Mouse (Mus musculus): Measurements from ENCODE around the gene Tsga13. TPM values are rescaled to one million over a fixed set of nuclear protein-coding genes. Genes with fewer than 3 reads are reported as not detected.

The Tsga13 gene
- not detected for total RNA-seq (2021)
- long read RNA-seq, experiment 1: 0 reads
- long read RNA-seq, experiment 2: 0 reads

DNA sequence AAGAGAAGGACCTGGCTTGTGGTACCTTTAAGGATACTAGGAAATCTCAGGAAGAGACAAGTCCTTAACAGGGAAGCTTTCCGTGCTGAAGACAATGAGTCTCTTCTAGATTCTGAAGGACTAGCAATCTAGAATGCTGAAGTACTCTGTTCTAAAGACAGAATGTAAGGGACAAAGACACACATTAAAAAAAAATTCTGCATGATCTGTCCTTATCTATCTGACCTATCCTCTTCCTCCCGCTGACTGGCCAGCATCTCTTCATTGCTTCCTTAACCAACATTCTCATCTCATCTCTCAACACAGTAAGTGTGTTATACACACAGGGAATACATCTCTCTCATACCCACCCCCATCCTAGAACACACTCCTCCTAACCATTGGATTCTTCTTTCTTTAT, at the start of gene Tsga13:
TSS of gene Tsga13 (minus strand) at position 101 of the 400 bp plus-strand sequence.
- DNase-seq: no peak

DNA sequence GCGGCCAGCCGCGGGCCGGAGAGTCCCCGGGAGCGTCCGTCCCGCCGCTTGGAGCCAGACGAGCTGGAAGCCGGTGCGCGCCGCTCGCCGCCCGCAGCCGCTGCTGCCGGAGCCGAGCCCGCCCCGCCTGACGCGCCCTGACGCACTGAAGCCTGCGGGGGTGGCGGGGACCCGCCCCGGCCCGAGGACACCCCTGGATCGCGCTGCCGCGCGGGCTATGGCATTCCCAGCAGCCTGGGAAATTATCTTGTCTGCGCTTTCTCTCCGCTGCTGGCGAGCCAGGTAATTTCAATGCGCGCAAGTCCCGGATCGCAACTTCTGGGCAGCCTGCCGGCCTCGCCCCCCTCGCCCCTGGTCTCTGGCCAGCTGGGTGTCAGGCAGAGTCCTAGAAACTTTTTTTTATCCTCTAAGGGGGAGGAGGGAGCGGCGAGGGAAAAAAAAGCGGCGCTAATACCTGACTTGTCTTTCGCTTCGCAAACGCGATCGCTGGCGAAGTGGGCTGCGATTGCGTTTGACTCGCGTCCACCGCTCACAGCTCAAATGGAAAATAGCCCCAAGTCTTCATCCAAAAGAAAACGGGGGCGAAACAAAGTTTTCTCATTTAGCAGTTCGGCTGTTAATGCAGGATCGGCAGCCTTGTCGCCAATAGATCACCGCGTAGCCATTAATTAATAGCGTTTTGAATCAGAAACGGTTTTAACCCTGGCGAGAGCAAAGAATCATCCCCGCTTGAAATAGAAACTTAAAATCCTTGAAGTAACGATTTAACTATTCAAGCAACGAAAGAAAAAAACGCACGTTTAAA, 43.6 kb upstream of the Tsga13 start, which contains the start of gene Klf14:
TSS of gene Klf14 (minus strand) at position 343 of the 805 bp plus-strand sequence.
- peak; percentile 45 for DNase-seq

DNA sequence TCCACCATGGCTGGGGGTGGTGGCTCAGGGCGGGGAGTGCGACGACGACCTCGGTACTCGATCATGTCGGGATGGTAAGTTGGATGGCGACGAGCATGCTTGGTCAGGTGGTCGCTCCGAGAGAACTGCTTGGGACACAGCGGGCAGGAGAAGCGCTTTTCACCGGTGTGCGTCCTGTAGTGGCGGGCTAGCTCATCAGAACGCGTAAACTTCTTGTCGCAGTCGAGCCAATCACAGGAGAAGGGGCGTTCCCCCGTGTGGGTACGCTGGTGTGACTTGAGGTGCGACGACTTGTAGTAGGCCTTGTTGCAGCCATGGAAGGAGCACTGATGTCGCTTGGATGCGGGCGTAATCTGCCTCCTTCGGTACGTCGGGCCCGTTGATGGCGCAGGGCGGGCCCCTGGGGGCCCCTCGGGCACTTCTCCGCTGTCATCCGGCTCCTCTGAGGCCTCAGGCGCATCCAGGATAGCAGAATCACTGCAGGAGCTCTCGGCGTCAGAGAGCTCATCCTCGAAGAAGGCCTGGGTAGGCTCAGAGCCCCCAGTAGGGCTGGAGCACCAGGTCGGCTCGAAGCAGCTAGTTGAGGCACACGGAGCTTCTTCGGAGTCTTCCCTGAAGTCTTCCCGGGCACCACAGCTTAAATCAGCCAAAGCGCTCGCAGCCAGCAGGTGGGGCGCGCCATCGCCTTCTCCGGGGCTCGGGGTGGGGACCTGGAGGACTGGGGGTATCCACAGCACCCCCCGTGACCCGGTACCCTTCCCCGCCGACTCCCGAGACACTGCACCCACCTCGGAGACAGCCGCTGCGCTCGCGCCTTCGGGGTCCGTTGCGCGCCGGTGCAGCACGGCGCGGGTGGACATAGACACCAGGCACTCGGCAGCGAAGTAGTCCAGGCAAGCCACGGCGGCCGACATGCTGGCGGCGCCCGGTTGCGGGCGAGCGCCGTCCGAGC, 42.7 kb upstream of the Tsga13 start:
- peak; percentile 18 for DNase-seq

DNA sequence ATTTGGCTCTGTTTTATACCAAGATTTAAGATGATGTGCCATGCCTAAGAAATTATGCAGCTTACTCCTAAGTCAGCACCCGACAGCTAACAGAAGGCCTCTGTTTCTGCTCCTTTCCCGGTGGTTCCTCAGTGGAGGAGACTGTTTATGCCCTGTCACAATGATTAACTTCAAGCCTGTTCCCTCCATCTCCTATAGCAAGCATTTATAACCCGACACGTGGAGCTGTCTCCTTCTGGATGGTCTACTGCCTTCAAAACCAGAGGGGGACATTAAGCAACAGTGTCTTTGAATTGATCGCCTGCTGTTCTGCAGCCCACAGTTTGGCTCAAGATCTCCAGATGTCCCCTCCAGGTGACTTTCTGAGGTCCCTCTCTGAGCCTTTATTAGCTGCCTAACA, 23.9 kb upstream of the Tsga13 start:
- DNase-seq: no peak

DNA sequence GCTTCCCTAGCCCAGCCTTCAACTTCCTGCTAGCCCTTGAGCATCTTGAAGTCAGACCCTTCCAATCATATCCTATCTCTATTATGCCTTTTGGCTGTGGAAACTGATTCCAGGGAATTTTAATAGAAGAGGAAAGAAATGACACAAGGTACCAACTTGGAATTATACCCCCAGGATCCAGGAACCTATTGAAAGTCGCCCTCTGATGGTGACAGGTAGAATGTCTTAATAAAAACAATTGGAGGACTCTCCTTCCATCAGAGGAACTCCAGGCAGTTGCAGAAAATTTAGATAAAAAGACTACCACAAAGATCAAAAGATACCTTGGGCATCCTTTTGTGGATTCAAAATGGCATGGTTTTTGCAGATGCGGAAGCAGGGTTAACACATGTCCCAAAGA, 7.4 kb upstream of the Tsga13 start:
- DNase-seq: no peak

DNA sequence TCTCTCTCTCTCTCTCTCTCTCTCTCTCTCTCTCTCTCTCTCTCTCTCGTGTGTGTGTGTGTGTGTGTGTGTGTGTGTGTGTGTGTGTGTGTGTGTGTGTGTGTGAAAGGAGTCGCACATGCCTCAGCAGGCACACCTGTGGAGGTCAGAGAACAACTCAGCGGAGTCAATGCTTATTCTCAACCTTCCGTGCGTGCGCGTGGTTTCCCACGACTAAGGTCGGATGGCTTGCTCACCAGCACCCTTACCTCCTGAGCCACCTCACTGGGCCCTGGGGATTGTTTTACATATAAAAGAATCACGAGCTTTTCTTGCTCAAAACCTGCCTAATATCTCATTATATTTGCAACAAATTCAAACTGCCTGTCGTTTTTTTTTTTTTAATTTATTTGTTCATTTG, 6.5 kb upstream of the Tsga13 start:
- no peak for DNase-seq

DNA sequence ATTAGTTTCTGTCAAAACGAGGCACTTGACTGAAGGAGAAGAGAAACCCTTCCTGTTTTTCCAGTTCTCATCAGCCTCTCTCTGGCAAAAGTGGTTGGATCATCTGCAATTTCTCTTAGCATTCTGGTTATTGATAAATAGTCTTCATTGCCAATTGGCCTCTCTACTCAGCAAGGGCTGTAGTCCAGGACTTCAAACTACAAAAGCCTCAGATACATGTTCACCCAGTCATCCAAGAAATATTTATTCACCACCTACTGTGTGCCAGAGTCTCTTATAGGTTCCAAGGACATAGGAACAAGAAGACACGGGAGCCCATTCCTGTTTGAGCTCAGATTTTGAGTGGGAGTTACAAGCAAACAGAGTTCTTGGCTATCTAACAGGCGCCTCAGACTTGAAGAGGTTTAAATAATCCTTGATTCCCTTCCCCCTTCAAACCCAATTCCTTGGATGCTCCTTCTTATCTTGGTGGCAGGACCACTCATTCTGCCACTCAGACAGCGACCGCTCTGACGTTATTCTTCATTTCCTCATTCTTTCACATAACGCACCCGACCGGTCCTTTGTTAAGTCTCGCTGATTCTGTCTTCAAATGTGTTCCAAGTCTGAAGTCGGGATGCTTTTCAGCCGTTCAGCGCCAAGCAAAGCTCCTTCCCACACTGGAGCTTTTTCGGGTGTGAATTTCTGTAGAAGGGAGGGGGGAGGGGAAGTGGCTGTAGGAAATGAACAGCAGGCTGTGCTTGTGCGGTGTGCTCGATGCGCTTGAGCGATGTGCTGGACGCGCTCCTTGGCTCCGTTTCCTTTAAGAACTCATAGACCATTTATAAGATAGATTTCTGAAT, 5.7 kb upstream of the Tsga13 start:
- peak; percentile 20 for DNase-seq

DNA sequence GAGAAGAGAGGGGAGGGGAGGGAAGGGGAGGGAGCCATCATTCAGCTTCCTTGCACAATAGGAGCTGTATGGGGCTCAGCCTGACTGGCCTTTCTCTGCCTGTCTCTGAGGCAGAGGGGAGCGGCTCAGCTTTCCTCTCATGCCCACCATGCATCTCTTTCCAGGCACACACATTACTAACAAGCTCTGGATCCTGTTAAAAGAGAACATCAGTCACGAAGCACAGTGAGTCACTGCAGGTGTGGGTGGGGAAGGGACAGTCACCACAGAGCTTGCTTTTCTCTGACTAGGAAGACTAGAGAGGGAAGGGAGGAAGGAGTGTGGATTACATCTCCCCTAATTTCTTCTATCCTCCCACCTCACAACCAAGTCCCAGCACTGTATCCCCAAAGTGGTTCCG, 7.4 kb downstream of the Tsga13 start:
- DNase-seq: no peak

DNA sequence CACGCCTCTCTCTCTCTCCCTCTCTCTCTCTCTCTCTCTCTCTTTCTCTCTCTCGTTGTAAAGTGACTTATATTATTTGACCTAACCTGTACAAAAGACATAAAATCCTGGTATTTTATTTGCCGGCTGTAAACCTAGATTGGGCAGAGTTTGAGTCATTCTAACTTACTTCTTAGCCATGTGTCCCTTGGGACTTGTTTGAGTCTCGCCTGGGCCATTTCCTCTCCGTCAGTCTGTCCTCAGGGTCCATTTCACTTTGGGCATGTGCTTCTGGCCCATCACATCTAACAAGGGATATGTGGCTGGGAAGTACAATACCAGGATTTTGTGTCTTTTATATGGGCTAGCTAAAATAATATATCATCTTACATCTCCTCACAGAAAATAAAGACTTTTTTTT, 10.5 kb downstream of the Tsga13 start:
- no peak for DNase-seq

DNA sequence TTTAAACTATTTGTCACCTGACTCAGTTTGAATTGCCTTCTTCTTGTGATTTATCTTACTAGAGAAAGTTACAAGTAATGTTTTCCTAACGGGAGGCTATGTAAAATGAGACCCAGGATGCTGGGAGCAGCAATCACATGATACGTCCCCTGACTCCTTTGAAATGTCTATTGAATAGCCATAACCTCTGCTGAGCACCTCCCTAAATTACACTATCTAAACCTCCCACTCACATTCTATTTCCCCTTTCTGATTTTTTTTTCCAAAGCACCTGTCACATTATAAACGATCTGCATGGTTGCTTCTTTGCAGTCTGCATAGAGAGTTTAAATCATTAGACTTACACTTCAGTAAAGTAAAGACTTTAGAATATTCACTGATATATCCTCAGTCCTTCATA, 11.3 kb downstream of the Tsga13 start:
- no peak for DNase-seq

DNA sequence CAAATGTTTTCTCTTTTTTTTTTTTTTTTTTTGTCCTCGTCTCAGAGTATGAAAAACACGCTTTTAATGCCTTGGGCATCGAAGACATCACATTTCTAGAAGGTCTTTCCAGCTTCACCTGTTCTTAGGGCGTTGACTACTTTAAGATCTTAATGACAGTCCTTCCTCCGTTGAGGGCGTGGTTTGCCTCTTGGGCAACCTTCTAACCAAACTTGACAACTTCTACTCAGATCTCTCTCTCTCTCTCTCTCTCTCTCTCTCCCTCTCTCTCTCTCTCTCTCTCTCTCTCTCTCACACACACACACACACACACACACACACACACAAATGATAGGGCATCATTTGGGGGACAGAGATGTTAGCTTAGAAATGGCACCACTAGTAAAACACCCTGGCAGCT, 17.9 kb downstream of the Tsga13 start:
- DNase-seq: no peak

DNA sequence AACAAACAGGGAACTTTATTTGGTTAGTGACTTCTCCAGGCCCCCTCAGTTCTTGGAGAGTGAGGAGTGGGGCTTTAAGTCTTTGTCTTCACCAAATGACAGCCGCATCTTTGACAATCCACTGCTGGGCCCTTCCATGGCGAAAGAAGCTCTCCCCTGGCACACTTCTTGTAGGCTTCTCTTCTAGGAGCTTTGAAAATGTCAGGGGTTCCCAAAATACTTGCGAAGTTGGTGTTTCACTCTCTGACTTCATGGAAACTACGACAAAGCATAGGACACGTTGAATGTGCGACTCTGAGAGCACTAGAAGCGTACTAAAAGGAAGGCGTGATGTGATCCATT, 18.4 kb downstream of the Tsga13 start:
- DNase-seq: no peak

DNA sequence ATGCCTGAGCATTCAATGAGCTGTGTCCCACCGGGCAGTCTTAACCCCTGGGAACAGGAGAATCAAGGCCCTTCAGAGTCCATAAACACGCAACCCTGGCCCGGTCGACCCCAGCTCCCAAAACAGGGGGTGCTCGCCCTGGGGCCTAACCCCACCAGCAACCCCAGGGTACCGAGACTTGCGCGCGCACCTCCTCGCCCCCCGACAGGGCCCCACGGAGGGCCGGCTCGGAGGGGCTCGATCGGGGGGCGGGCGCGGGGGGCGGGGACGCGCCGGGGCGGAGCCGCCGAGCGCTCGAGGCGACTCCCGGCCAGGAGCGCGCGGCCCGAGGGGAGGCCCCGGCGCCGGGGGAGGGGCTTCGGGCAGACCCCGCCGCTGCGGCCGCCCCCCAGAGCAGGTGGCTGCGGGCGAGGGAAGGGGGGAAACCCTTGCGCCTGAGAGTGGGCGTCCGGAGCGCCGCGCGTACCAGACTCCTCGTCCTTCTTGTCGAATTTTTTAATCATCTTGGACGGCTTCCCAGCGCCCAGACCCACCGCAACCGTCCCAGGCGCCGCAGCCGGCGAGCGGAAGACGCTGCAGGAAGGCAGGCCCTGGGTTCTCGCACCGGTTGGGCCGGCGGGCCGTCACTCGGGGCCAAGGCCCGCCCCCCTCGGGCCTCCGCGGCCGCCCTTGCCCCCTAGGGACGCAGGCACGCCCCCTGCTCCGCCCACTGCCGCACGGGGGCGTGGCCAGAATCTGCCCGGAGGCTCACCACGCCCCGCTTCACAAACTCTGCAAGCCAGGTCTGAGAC, 19.0 kb downstream of the Tsga13 start, which contains the start of gene Copg2:
TSS of gene Copg2 (minus strand) at position 600 of the 791 bp plus-strand sequence.
- DNase-seq: peak; percentile 97

DNA sequence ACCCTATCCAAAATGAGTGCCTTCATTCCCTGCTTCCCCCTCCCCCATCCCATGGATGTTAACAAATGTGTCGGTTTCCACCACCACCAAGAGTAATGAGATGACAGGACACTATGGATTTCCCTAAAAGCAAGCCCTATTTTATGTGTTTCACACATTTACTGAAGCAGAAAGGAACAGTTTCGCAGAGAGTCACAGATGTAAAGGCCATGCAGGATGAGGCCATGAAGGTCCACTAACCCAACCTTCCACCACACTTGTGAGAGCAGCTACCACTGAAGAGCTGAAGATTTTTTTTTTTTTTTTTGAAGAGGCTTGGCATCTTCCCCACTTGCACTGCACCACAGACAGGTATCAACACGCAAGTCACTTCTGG, 19.6 kb downstream of the Tsga13 start:
- no peak for DNase-seq

DNA sequence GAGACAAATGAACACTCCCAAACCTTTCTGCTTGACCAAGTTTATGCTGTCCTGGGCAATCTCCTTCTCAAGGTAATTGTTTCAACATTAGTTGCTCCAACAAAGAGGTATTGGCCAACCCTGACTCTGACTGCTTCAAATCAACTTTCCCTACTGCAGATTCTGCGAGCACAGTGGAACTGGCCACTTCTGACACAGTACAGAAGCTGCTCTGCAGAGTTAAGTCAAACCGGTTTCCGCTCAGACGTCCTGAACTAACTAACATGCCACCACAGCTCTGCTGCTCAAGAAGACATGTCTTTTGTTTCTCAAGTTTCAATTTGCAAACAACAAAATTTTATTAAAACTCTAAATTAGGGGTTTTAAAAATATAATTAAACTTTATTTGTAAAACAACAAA, 22.3 kb downstream of the Tsga13 start:
- no peak for DNase-seq

DNA sequence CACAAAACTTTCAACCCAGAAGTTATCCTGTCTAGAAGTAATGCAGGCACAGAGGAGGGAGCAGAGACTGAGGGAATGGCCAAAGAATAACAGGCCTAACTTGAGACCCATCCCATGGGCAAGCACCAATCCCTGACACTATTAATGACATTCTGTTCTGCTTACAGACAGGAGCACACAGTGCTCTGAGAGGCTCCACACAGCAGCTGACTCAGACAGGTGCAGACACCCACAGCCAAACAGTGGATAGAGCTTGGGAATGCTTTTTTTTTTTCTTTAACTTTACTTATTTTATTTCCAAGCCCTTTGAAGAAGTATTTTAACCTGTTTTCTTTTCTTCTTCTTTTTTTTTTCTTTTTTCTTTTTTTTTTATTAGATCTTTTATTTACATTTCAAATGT, 23.6 kb downstream of the Tsga13 start:
- no peak for DNase-seq

DNA sequence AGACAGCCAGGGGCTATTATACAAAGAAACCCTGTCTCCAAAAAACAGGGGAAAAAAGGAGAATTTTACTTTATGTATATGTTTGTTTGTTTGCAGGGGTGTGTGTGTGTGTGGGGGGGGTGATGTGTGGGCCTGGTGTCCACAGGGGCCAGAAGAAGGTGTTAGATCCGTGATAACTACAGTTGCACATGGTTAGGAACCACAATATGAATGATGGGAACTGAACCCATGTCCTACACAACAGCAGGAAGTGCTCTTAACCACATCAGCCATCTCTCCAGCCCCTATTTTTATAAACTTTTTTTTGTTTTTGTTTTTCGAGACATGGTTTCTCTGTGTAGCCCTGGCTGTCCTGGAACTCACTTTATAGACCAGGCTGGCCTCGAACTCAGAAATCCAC, 30.5 kb downstream of the Tsga13 start:
- DNase-seq: no peak

DNA sequence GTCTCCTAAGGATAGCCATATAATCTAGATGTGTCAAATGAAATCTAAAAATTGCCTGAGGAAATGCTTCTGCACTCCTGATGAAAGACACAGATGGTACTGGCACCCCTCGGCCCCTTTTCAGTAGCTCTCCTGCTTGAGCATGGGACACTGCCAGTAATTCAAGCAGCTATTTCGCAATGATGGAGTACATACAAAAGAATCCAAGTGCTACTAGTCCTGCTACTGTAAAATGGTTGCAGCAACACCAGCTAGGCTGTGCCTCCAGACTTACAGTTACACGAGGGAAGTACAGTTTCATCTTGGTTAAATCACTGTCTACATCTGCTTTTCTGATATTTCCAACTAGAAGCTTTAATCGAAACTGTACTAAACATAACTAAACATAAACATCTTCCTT, 31.9 kb downstream of the Tsga13 start:
- DNase-seq: peak; percentile 12

DNA sequence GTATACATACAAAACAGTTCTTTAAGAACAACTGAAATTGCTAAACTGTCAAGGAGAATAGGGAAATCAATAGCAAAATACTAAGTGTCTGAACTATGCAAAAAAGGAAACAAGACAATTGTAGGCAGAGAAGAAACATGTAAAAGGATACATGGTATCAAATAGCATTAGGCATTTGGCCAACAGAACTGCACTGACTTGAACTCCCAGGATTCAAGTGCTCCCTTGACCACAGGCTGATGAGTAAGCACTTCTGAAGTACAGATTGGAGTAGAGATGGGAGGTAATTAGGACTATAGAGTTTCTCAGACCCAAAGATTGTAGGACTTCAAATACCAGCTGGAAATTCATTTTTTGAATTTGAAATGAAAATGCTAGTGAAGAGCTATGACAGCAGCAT, 38.7 kb downstream of the Tsga13 start:
- no peak for DNase-seq

DNA sequence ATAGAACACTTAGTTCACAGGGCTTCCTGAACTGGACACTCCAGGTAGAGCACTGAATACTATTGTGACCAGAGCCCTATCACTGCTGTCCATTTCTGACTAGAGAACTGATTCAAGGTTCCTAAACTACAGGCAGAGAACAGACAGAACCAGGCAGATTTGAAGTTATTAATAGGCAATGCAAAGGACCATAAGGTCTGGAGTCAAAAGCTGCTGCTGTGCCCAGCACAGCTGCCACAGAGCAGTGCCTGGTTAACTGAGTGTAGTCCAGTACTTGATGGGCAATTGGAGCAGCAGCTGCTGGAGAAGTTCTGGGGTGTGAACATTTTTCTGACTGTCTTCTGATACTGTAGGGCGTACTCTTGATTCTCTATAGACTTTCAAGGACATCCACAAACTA, 48.9 kb downstream of the Tsga13 start:
- no peak for DNase-seq

DNA sequence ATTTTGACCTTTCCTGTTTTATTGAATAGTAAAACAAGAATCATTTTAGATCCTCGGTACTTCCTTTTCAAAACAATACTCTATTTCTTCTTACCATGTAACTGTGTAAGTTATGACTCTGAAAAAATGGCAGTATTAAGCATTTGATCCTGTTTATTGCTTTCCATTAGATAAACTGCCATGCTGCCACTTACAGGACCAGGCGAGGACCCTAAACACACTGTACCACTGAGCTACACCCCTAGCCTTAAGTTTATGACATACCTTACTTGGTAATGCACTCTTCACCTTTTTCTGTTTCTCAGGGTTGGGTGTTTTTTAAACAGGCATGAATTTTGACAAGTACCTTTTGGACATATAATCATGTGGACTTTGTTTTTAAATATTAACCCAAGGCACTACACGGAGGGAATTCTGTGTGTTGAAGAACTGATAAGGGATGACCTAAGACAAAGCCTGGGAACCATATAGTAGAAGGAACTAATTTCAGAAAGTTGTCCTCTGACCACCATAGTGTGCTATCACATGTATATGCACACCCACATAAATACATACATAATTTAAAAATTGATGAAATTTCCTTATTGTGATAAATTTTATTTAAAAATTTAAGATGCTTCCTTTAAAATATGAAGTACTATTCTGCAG, 50.2 kb downstream of the Tsga13 start:
- no peak for DNase-seq
